Mouse (Mus musculus) CD4-positive, CD25-positive, alpha-beta regulatory T cell, adult 2 months (primary cell): Measurements from ENCODE around the gene Otx2.

ENCODE experiments used
- DNase-seq: peaks from one replicate; pipeline ENCODE4 v3.0.0-alpha.2; 2012; ENCODE audit warnings: low read depth, low spot score

Otx2 gene

GRCm38 (mm10) chr14:48673541-48673940, at the start of gene Otx2:
Otx2 (minus strand) TSS chr14:48673819.
- DNase-seq: no peak

GRCm38 (mm10) chr14:48722763-48723162, 49.1 kb upstream of the Otx2 start:
- DNase-seq: no peak

GRCm38 (mm10) chr14:48719296-48719695, 45.7 kb upstream of the Otx2 start:
- DNase-seq: no peak

DNA sequence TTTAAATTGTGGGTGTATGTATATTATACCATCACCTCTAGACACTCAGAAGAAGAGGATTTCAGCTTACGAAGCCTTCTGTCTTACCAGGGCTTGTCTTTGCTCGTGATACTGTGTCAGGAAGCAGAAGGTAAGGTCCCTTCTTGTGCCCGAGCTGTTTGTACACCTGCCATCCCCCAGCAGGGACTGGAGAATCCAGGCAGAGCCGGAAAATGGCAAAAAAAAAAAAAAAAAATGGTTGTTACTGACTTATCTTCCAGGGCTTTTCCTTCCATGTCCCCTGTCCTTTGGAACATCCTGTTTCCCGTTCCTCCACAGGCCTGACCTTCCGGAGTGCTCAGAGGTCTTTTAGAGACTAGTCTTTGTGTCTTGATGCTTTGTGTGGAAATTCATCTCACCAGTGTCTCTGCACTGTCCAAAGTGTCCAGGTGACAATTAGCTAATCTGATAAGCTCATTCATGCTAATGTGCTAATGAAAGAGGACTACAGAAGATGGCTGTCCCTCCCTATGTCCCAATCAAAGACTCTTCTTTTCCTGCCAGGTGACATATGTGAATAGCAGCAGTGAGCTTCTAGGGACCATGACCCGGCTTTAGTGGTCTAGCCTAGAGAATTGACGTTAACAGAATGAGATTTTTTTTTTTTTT, 44.1 kb upstream of the Otx2 start:
- no peak for DNase-seq

GRCm38 (mm10) chr14:48716456-48716855, 42.8 kb upstream of the Otx2 start:
- no peak for DNase-seq

DNA sequence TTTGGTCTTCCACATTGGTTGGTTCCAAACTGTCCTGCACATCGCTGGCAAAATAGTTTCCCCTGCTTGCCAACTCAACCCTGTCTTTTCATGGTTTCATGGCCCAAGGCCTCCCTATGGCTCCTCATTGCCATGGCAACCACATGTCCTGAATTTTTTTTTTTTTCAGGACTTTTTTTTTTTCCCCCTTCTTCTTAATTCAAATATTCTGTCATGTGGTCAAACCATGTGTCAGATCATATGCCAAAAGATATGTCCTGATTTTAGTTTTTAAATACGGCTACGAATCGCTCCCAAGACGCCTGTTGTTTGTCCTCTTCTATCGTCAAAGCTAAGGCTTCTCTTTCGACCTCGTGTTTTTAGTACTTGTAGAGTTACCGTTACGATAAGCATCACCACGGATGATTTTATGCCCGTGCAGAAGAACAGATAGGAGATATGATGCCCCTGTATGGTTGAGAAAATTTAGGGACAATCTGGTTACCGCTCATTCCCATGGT, 37.3 kb upstream of the Otx2 start:
- DNase-seq: no peak

- no peak for DNase-seq
Observed at GRCm38 (mm10) chr14:48710062-48710870, 36.6 kb upstream of the Otx2 start.

- DNase-seq: no peak
Observed at GRCm38 (mm10) chr14:48709371-48710061, 35.9 kb upstream of the Otx2 start.

DNA sequence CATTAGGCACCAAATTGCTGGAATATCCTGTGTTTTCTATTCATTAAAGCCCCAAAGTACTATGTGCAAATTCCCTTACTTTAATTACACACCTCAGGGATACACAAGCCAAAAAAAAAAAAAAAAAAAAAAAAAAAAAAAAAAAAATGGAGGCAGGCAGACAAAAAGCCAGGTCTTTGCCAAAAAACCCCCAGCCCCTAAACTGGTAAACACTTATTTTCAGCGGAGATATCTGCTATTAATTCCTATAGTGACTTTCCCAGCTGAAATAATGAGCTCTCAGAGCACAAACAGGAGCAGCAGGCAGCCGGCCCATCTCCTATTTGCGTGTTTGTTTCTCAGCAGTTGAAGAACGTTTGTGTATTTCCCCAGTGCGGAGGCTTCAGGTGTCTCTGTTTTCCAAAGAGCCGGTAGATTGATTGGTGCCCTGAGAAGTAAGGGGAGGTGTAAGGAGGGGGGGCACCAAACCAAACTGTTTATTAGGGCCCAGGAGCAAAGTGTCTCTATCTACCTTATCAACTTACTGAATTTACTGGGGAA, 34.3 kb upstream of the Otx2 start:
- DNase-seq: no peak

- no peak for DNase-seq
Observed at GRCm38 (mm10) chr14:48707391-48707790, 33.8 kb upstream of the Otx2 start.

GRCm38 (mm10) chr14:48700790-48701370, 27.3 kb upstream of the Otx2 start:
- DNase-seq: no peak

- DNase-seq: no peak
Observed at GRCm38 (mm10) chr14:48679590-48679989, 6.0 kb upstream of the Otx2 start.

GRCm38 (mm10) chr14:48678674-48679073, 5.1 kb upstream of the Otx2 start:
- DNase-seq: no peak

DNA sequence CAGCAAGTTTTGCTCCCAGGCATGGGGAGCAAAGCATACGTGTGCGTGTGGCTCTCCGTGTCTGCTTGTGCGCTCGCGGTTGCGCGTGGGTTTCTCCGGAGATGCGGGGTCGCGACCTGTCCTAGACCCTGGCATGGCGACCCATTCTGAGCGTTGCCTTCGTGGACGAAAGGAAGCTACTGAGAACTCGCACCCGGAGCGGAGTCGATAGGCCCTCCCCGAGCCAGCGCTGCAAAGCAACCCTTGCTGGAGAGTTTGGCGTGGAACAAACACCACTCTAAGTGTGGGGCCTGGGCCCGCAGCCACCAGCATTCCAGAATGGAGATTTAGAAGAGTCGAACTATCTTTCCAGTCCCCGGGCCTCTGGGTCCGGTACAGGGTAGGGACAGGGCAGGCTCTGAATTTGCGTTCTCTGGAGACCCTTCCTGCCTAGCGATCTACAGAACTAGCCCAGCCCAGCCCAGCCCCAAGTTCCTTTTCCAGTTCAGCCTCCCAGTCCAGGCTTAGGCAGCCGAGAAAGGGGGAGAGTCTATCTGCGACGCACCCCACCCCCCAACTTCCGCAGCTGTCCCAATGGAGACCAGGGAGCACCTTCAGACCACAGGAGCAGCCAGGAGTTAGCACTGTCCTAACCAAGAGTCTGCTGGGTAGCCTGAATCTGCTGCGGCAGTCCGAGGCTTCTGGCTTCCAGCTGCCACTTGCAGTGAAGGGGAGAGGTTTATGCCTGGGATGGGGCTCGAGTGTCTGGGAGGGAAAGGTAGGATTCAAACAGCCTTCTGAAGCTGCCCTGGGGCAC, 615 bp upstream of the Otx2 start:
- no peak for DNase-seq

GRCm38 (mm10) chr14:48672611-48673176, 925 bp downstream of the Otx2 start:
- DNase-seq: no peak

DNA sequence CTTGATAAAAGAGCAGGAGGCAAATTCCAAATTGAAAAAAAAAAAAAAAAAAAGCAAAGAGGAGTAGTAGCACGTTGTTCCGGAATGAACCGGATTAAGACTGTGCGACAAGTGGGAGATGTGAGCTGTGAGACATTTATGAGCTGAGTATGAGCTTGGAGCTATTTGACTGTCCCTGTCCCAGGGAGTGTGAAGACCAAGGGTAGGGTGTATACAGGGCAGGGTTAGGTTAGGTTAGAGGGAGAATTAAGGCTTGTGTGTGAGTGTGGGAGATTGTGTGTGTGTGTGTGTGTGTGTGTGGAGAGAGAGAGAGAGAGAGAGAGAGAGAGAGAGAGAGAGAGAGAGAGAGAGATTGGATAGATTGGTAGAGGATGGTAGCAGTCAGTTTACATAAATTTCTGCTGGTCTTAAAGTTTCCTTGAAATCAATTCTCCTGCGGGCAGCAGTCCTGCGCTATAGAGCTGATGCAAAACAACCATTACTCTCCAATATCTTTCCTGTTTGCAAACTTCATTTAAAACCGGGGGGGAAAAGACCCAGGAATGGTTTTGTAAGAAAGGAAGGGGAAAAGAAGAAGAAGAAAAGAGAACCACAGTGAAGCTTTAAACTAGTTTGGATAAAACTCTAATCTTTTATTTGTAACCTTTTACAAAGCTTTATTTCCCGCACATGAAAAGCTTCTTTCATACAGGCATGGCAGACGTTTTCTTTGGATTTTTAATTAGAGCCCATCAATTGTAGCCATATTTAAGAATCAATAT, 2.0 kb downstream of the Otx2 start:
- DNase-seq: no peak

DNA sequence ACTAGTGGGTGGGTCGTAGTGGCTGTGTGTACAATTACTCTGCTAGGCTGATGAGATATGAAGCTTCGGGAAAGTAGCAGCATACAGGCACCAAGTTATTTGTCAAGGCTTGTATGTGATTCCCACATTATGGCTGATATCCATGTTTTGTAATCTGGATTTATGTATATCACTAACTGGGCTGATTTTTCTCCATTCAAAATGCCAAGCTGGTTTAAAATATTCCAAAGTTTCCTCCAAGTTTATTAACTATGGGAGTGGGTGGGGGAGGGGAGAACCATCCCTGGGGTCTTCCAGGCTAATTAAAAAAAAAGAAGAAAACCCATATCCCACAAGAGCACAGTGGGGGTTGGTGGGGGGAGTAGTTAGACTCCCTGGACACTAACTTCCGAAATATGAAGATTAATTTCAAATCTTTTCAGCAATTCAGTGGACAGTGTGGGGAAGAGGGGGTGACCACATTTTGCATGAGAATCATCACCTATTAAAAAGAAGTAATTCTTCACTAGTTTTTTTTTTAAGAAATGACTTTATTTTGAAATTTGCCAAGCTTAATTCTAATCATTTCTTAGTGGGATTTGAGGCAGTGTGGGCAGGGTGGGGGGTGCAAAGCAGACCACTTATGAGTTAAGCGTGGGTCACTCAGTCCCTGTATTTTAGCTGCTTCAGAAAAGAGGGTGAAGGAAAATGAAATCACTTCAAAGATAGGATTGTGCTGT, 2.7 kb downstream of the Otx2 start:
- DNase-seq: no peak

DNA sequence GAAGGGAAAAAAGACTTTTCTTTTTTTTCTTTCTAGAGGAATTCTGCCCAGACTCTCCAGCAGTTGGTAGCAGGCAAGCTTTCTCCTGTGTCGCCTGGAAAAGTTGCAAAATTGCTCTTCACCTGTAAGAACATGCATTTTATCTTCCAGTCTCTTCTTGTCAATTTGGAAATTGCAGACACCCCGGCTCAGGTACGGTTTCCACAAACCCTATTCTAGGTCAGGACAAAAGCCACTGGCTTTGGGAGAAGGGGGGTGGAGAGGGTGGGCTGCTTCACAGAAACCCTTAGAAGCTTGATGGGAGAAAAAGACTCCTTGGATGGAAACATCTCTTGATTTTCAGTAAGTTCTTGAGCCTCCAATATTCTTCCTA, 3.4 kb downstream of the Otx2 start:
- no peak for DNase-seq

DNA sequence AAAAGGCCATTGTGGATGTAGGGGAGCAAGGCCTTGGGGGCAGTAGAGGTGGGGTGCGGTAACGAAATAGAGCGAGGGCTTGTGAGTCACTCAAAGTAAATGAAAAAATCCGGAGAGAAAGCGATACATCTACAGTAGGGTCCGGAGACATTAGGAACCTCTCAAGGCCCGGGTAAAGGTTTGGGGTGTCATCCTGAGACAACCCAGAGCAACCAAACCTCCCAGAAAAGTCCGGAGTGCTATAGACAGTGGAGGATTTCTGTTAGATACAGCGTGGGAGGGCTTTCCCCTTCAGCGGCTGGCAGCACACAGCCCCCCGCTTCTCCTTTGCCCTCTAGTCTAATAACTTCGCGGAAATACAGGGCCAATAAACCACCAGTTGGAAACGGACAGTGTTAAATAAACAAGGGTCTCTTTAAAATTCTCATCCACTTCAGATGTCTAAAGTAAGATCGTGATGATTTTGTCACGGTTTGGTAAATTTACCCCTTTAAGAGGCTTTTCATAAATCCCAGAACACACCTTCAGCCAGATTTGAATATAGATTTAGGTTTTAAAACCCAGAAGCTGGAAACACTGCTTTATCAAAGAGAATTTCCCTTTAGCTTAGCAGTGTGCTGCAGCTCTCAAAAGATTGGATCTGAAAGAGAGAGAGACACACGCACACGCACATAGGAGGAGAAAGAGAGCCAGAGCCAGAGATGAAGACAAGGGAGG, 3.9 kb downstream of the Otx2 start:
- no peak for DNase-seq
